Mouse (Mus musculus) kidney, embryonic 16.5 days (tissue): ENCODE data around the gene Six2. TPM values are rescaled to one million over a fixed set of nuclear protein-coding genes. Genes with fewer than 3 reads are reported as not detected.
"Not testable (repeated sequence)": the region's sequence is repeated elsewhere in the genome, so short reads cannot be mapped to it uniquely, and the experiment has no call there.

Source experiments
- ATAC-seq: fragments of 200-750 bp; cut with Nextera tagmentation; 2 replicates; pipeline ENCODE4 v1.8.0; 2017; ENCODE audit warnings: moderate TSS enrichment; ENCODE audit not compliant: low FRiP score, low TSS enrichment
- H3K27ac ChIP-seq: fragments of 300-500 bp; sonication (generic); 2 replicates; pipeline ENCODE4 v1.5.1; 2014; ENCODE audit warnings: low read length
- H3K27me3 ChIP-seq: fragments of 300-500 bp; sonication (generic); 2 replicates; pipeline ENCODE4 v1.6.1; 2014; ENCODE audit warnings: low read length, control low read depth, mixed read lengths; ENCODE audit not compliant: insufficient read depth
- H3K36me3 ChIP-seq: fragments of 300-500 bp; sonication (generic); 2 replicates; pipeline ENCODE4 v1.6.1; 2014; ENCODE audit warnings: low read length, control low read depth, mixed read lengths; ENCODE audit not compliant: insufficient read depth
- H3K4me1 ChIP-seq: fragments of 300-500 bp; sonication (generic); 2 replicates; pipeline ENCODE4 v1.6.1; 2014; ENCODE audit warnings: low read length, control low read depth, mixed read lengths; ENCODE audit not compliant: insufficient read depth
- H3K4me2 ChIP-seq: fragments of 300-500 bp; sonication (generic); replicated peaks from 2 replicates; pipeline ENCODE4 v1.6.1; 2014; ENCODE audit warnings: low read depth, low read length
- H3K4me3 ChIP-seq: fragments of 300-500 bp; sonication (generic); 2 replicates; pipeline ENCODE4 v1.5.1; 2014; ENCODE audit warnings: mild to moderate bottlenecking, low read length
- H3K9ac ChIP-seq: fragments of 300-500 bp; sonication (generic); replicated peaks from 2 replicates; pipeline ENCODE4 v1.6.1; 2014; ENCODE audit warnings: low read length
- H3K9me3 ChIP-seq: fragments of 300-500 bp; sonication (generic); 2 replicates; pipeline ENCODE4 v1.6.1; 2016; ENCODE audit warnings: low read length, control low read depth
- WGBS: fragments of 180-500 bp; shearing (Covaris S2); extraction: QIAGEN DNeasy Blood & Tissue Kit; methylation state at CpG from one replicate; pipeline ENCODE4 v1.1.7; 2014; 5-methylcytosine and 5-hydroxymethylcytosine counted together
- polyA plus RNA-seq: library from polyadenylated mRNA; unstranded; fragments of >200 nt; fragmentation: Nextera tagmentation; extraction: Ambion mirVana; gene quantifications from 2 replicates; pipeline ENCODE4 v1.2.1, GENCODE M21; 2015

Gene Six2
- polyA plus RNA-seq, 1 experiment from 2014 or later = 13.3 TPM

GRCm38 (mm10) chr17:85684841-85685688 is 3.0 kb downstream of the Six2 start:
- Histone ChIP-seq H3K27ac (peak overlapping the region; percentile 31), H3K36me3 (no peaks in the 10 kb centered on the region), H3K4me3 (peak overlapping the region; percentile 57), H3K4me1 (peaks cover 25% of the 10 kb centered on the region), H3K9ac (peak overlapping the region; percentile 70), H3K27me3 (peaks cover 88% of the 10 kb centered on the region), H3K4me2 (peak overlapping the region; percentile 73), H3K9me3 (no peaks in the 10 kb centered on the region)
- no peak for ATAC-seq
- under 1% methylated on average over 46 of the region's 46 CpGs for WGBS

GRCm38 (mm10) chr17:85684436-85684835 is 3.6 kb downstream of the Six2 start:
- Histone ChIP-seq H3K27ac (peak overlapping the region; percentile 26; the same call in 1 of the 2 replicates), H3K9ac (peak overlapping the region; percentile 32), H3K4me3 (peak overlapping the region; percentile 40), H3K27me3 (peaks cover 88% of the 10 kb centered on the region), H3K4me2 (peak overlapping the region; percentile 35), H3K4me1 (peaks cover 29% of the 10 kb centered on the region)
- WGBS = 2% methylated on average over 6 of the region's 6 CpGs
- not testable (repeated sequence) for ATAC-seq, H3K9me3 ChIP-seq, H3K36me3 ChIP-seq

- whole genome bisulfite sequencing = 2% methylated on average over 17 of the region's 17 CpGs
- Histone ChIP-seq H3K4me2 (peak overlapping the region; percentile 35), H3K27ac (0 out of 2 replicates have a peak overlapping the region, but pooled peaks have one; percentile 11), H3K27me3 (peaks cover 88% of the 10 kb centered on the region), H3K4me3 (peak overlapping the region; percentile 40), H3K4me1 (peaks cover 25% of the 10 kb centered on the region), H3K9me3 (no peaks in the 10 kb centered on the region), H3K9ac (peak overlapping the region; percentile 32), H3K36me3 (no peaks in the 10 kb centered on the region)
- no peak for ATAC-seq
Observed at GRCm38 (mm10) chr17:85683984-85684307, 4.1 kb downstream of the Six2 start.

GRCm38 (mm10) chr17:85683111-85683983 is 4.7 kb downstream of the Six2 start:
- peak overlapping the region; percentile 32; the same call in 1 of the 2 replicates for H3K9ac ChIP-seq

GRCm38 (mm10) chr17:85682181-85682710 is 5.8 kb downstream of the Six2 start:
- Histone ChIP-seq H3K4me2 (peak overlapping the region; percentile 35; the same call in 1 of the 2 replicates), H3K36me3 (no peaks in the 10 kb centered on the region), H3K27ac (no peak overlapping the region), H3K4me3 (no peak overlapping the region), H3K9me3 (no peaks in the 10 kb centered on the region), H3K27me3 (peaks cover 79% of the 10 kb centered on the region), H3K9ac (no peak overlapping the region), H3K4me1 (peaks cover 8% of the 10 kb centered on the region)
- WGBS = 11% methylated on average over 7 of the region's 7 CpGs
- ATAC-seq = no peak

More at GRCm38 (mm10) chr17:85683111-85683983, 4.7 kb downstream of the Six2 start:
- Histone ChIP-seq H3K4me2 (peak overlapping the region; percentile 35), H3K9me3 (no peaks in the 10 kb centered on the region), H3K4me1 (peaks cover 19% of the 10 kb centered on the region), H3K4me3 (peak overlapping the region; percentile 40), H3K36me3 (no peaks in the 10 kb centered on the region), H3K27ac (0 out of 2 replicates have a peak overlapping the region, but pooled peaks have one; percentile 11), H3K27me3 (peaks cover 87% of the 10 kb centered on the region)
- ATAC-seq = no peak
- 6% methylated on average over 25 of the region's 25 CpGs for WGBS

- H3K9ac ChIP-seq = no peak overlapping the region
- whole genome bisulfite sequencing = 18% methylated on average over 6 of the region's 6 CpGs
- H3K9me3 ChIP-seq = no peaks in the 10 kb centered on the region
- ATAC-seq = no peak
- no peak overlapping the region; the same call in 1 of the 2 replicates for H3K4me2 ChIP-seq
- no peak overlapping the region for H3K4me3 ChIP-seq
- H3K27ac ChIP-seq = no peak overlapping the region
- H3K36me3 ChIP-seq = no peaks in the 10 kb centered on the region
- peaks cover 7% of the 10 kb centered on the region for H3K4me1 ChIP-seq
- H3K27me3 ChIP-seq = peaks cover 74% of the 10 kb centered on the region
Observed at GRCm38 (mm10) chr17:85681741-85682140, 6.3 kb downstream of the Six2 start.

GRCm38 (mm10) chr17:85680851-85681550 is 7.1 kb downstream of the Six2 start:
- H3K4me1 ChIP-seq = peaks cover 9% of the 10 kb centered on the region
- H3K4me3 ChIP-seq = no peak overlapping the region
- H3K9ac ChIP-seq = no peak overlapping the region
- H3K27me3 ChIP-seq = peaks cover 68% of the 10 kb centered on the region
- peak overlapping the region; percentile 48; the same call in 1 of the 2 replicates for H3K4me2 ChIP-seq
- no peaks in the 10 kb centered on the region for H3K9me3 ChIP-seq
- WGBS = 6% methylated on average over 19 of the region's 19 CpGs
- H3K27ac ChIP-seq = no peak overlapping the region
- ATAC-seq = 0 out of 2 replicates have a peak, but pooled peaks have one; percentile 9
- no peaks in the 10 kb centered on the region for H3K36me3 ChIP-seq

- ATAC-seq = no peak
- 5% methylated on average over 21 of the region's 21 CpGs for WGBS
- Histone ChIP-seq H3K4me2 (peak overlapping the region; percentile 48), H3K4me1 (peaks cover 11% of the 10 kb centered on the region), H3K27me3 (peaks cover 62% of the 10 kb centered on the region), H3K27ac (peak overlapping the region; percentile 21; the same call in 1 of the 2 replicates), H3K9me3 (no peaks in the 10 kb centered on the region), H3K4me3 (peak overlapping the region; percentile 33), H3K9ac (peak overlapping the region; percentile 41; the same call in 1 of the 2 replicates), H3K36me3 (no peaks in the 10 kb centered on the region)
Observed at GRCm38 (mm10) chr17:85680116-85680850, 7.8 kb downstream of the Six2 start.
